Mouse (Mus musculus) ES-E14 (cell line): ENCODE results near the gene Hmgb1. TPM values are rescaled to one million over a fixed set of nuclear protein-coding genes. Genes with fewer than 3 reads are reported as not detected.

Experiments used
- DNase-seq: peaks from one replicate; pipeline ENCODE4 v3.0.0-alpha.2; 2013; ENCODE audit warnings: low read depth, low spot score
- H3K27ac ChIP-seq: 2 replicates; pipeline ENCODE4 v1.5.1; 2012; ENCODE audit warnings: low read depth, mild to moderate bottlenecking, low read length, moderate library complexity, mixed read lengths; ENCODE audit not compliant: poor library complexity, insufficient read depth, severe bottlenecking
- H3K36me3 ChIP-seq: 2 replicates; pipeline ENCODE4 v1.6.1; 2012; ENCODE audit warnings: mild to moderate bottlenecking, low read length, moderate library complexity, mixed read lengths; ENCODE audit not compliant: control insufficient read depth, poor library complexity, insufficient read depth, severe bottlenecking
- H3K4me1 ChIP-seq, 2 experiments: fragments of 150-350 bp in 1 of 2; sonication (generic) in 1 of 2; 2 replicates each; pipeline ENCODE4 v1.6.1; 2012; ENCODE audit warnings: low read length in 2 of 2, mild to moderate bottlenecking in 1 of 2, mixed read lengths in 1 of 2; ENCODE audit not compliant: control insufficient read depth in 2 of 2, insufficient read depth in 2 of 2, poor library complexity in 1 of 2
- H3K4me3 ChIP-seq, 2 experiments: fragments of 150-350 bp in 1 of 2; sonication (generic) in 1 of 2; 2 replicates each; pipeline ENCODE4 v1.5.1; 2012; ENCODE audit warnings: low read length in 2 of 2, low read depth in 1 of 2, mild to moderate bottlenecking in 1 of 2, mixed read lengths in 1 of 2; ENCODE audit not compliant: insufficient read depth in 1 of 2, poor library complexity in 1 of 2, severe bottlenecking in 1 of 2
- H3K9ac ChIP-seq: 2 replicates; pipeline ENCODE4 v1.6.1; 2012; ENCODE audit warnings: low read depth, mild to moderate bottlenecking, low read length, mixed read lengths; ENCODE audit not compliant: poor library complexity, insufficient read depth, severe bottlenecking
- H3K9me3 ChIP-seq: fragments of 150-350 bp; sonication (generic); 2 replicates; pipeline ENCODE4 v1.6.1; 2012; ENCODE audit warnings: low read depth, mild to moderate bottlenecking, low read length; ENCODE audit not compliant: control insufficient read depth, insufficient read depth
- CHD2 ChIP-seq: IDR thresholded peaks from 2 replicates; pipeline ENCODE4 v1.6.1; 2014; ENCODE audit warnings: mild to moderate bottlenecking, low read depth, low read length, inconsistent platforms
- HCFC1 ChIP-seq: IDR thresholded peaks from 2 replicates; pipeline ENCODE4 v1.6.1; 2012; ENCODE audit warnings: low read length, inconsistent platforms, borderline replicate concordance; ENCODE audit not compliant: insufficient read depth
- MAFK ChIP-seq: IDR thresholded peaks from 2 replicates; pipeline ENCODE4 v1.6.1; 2014; ENCODE audit warnings: mild to moderate bottlenecking, low read depth, low read length, inconsistent platforms; ENCODE audit not compliant: insufficient read depth
- ZC3H11A ChIP-seq: IDR thresholded peaks from 2 replicates; pipeline ENCODE4 v1.6.1; 2012; ENCODE audit warnings: low read depth, mild to moderate bottlenecking, inconsistent platforms, low read length, borderline replicate concordance
- ZNF384 ChIP-seq: IDR thresholded peaks from 2 replicates; pipeline ENCODE4 v1.6.1; 2012; ENCODE audit warnings: low read depth, low read length, inconsistent platforms
- in situ Hi-C, 2 experiments: fragments of 600-800 bp; cut with MboI; formaldehyde crosslinking; loops; one replicate each; pipeline ENCODE4 v1.15.1; 2025; ENCODE audit warnings: low sequenced_read_pairs in 2 of 2, inconsistent platforms in 1 of 2; ENCODE audit not compliant: unreplicated experiment in 2 of 2
- total RNA-seq: library from RNA; depleted of rRNA; stranded (reverse); fragments of 300-350 nt; gene quantifications from 2 replicates; pipeline ENCODE4 v1.2.3, GENCODE M21; 2012; rRNA removed

Gene Hmgb1
- total RNA-seq, 1 experiment, result 350 TPM

DNA sequence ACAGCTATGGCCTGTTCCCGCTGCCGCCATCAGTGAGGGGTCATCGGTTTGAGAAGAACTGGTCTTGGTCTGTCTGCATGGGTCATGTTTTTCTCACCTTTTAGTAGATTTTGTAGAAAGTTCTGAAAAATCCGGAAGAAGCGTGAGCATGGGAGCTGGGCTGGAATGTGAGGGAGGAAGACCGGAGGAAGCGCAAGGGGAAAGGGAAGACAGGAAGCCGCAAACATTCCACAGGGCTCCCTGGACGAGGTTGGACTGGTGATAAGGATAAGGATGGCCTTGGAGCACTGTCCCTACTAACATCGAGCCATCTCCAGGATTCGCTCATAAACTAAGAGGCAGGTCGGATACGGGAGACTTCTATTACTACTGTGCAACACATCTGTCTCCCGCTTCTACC is 185.8 kb downstream of the Hmgb1 start:
- Histone ChIP-seq H3K27ac (no peak overlapping the region), H3K9ac (no peak overlapping the region), H3K4me3 (no peak overlapping the region), H3K36me3 (no peaks in the 10 kb centered on the region), H3K9me3 (no peaks in the 10 kb centered on the region), H3K4me1 (peaks cover 2 to 5% of the 10 kb centered on the region in 2 experiments; a peak in 1 of 4 replicates)
- DNase-seq, result no peak
- TF ChIP-seq MAFK (no peak), CHD2 (no peak), HCFC1 (no peak), ZC3H11A (no peak), ZNF384 (no peak)
- in situ Hi-C loops, result no loop called here

DNA sequence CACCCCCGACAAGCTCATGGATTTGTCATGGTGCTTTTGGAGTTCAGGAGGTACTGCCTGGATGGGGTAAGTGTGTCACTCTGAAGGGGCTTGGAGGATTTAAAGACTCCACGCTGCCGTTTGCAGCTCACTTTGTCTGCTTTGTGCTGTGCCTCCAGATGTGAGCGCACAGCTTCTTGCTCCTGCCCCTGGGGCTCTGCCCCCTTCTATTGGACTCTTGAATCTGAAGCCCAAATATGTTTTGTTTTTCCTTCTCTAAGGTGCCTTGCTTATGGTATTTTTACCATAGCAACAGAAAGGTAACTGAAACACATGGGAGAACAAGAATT is 187.6 kb downstream of the Hmgb1 start:
- Histone ChIP-seq H3K36me3 (no peaks in the 10 kb centered on the region), H3K4me1 (peaks cover 2 to 5% of the 10 kb centered on the region in 2 experiments; a peak in 1 of 4 replicates), H3K4me3 (no peak overlapping the region), H3K27ac (no peak overlapping the region), H3K9me3 (no peaks in the 10 kb centered on the region), H3K9ac (no peak overlapping the region)
- in situ Hi-C loops, result no loop called here
- DNase-seq, result no peak
- TF ChIP-seq ZNF384, result no peak
- TF ChIP-seq CHD2, result no peak
- no peak for TF ChIP-seq HCFC1
- no peak for TF ChIP-seq MAFK
- TF ChIP-seq ZC3H11A, result no peak

Other genes with a start within 250 kb of the Hmgb1 start
- 0.48 TPM in 1 of 2 replicates, not detected in the other for gene Gm42791, start 189.3 kb downstream of the Hmgb1 start, total RNA-seq
- 108 and 116 TPM in 2 replicates for gene Uspl1, start 139 bp downstream of the Hmgb1 start, total RNA-seq
- gene Alox5ap, start 80.3 kb upstream of the Hmgb1 start, total RNA-seq, result 20.7 and 23.0 TPM in 2 replicates
- not detected in 2 replicates for gene Medag, start 227.3 kb upstream of the Hmgb1 start, total RNA-seq